Mouse (Mus musculus) limb, embryonic 15.5 days (tissue): ENCODE measurements around the gene Med13l. TPM values are rescaled to one million over a fixed set of nuclear protein-coding genes. Genes with fewer than 3 reads are reported as not detected.

ENCODE experiments used
- ATAC-seq: fragments of 200-750 bp; cut with Nextera tagmentation; 2 replicates; pipeline ENCODE4 v1.8.0; 2017; ENCODE audit warnings: low read depth, moderate TSS enrichment; ENCODE audit not compliant: insufficient number of reproducible peaks, low FRiP score, low TSS enrichment
- H3K27ac ChIP-seq: fragments of 300-500 bp; sonication (generic); 2 replicates; pipeline ENCODE4 v1.5.1; 2015; ENCODE audit warnings: moderate library complexity, mild to moderate bottlenecking, inconsistent platforms
- H3K27me3 ChIP-seq: fragments of 300-500 bp; sonication (generic); 2 replicates; pipeline ENCODE4 v1.6.1; 2015; ENCODE audit warnings: inconsistent platforms
- H3K36me3 ChIP-seq: fragments of 300-500 bp; sonication (generic); 2 replicates; pipeline ENCODE4 v1.6.1; 2015; ENCODE audit warnings: inconsistent platforms
- H3K4me1 ChIP-seq: fragments of 300-500 bp; sonication (generic); 2 replicates; pipeline ENCODE4 v1.6.1; 2015; ENCODE audit warnings: inconsistent platforms
- H3K4me2 ChIP-seq: fragments of 300-500 bp; sonication (generic); 2 replicates; pipeline ENCODE4 v1.6.1; 2015; ENCODE audit warnings: mild to moderate bottlenecking, inconsistent platforms
- H3K4me3 ChIP-seq: fragments of 300-500 bp; sonication (generic); 2 replicates; pipeline ENCODE4 v1.5.1; 2015; ENCODE audit warnings: mild to moderate bottlenecking, inconsistent platforms
- H3K9ac ChIP-seq: fragments of 300-500 bp; sonication (generic); 2 replicates; pipeline ENCODE4 v1.6.1; 2015; ENCODE audit warnings: inconsistent platforms
- H3K9me3 ChIP-seq: fragments of 300-500 bp; sonication (generic); 2 replicates; pipeline ENCODE4 v1.6.1; 2016; ENCODE audit warnings: inconsistent platforms
- WGBS: fragments of 180-500 bp; shearing (Covaris S2); methylation state at CpG from one replicate; pipeline ENCODE4 v1.1.7; 2015; 5-methylcytosine and 5-hydroxymethylcytosine counted together
- polyA plus RNA-seq: library from polyadenylated mRNA; unstranded; fragments of >200 nt; fragmentation: Nextera tagmentation; extraction: Ambion mirVana; gene quantifications from 2 replicates; pipeline ENCODE4 v1.2.1, GENCODE M21; 2015

The Med13l gene
- 14.3 and 16.5 TPM in 2 replicates for polyA plus RNA-seq

GRCm38 (mm10) chr5:118560385-118561085 lies at the start of gene Med13l:
Med13l (plus strand) TSS chr5:118560679.
- ATAC-seq, result peak; percentile 71
- H3K4me2 ChIP-seq, result peak within 1 kb of the TSS; percentile 76
- H3K36me3 ChIP-seq, result no peaks in the 10 kb centered on the region
- peak within 1 kb of the TSS; percentile 77 for H3K9ac ChIP-seq
- no peaks in the 10 kb centered on the region for H3K9me3 ChIP-seq
- H3K27ac ChIP-seq, result peak within 1 kb of the TSS; percentile 97
- H3K27me3 ChIP-seq, result no peaks in the 10 kb centered on the region
- under 1% methylated on average over 40 of the region's 120 CpGs for WGBS
- H3K4me1 ChIP-seq, result peaks cover 36% of the 10 kb centered on the region
- H3K4me3 ChIP-seq, result peak within 1 kb of the TSS; percentile 74

- Histone ChIP-seq H3K9ac (no peak overlapping the region), H3K4me1 (peaks cover 39% of the 10 kb centered on the region), H3K27me3 (no peaks in the 10 kb centered on the region), H3K4me3 (no peak overlapping the region), H3K9me3 (no peaks in the 10 kb centered on the region), H3K27ac (no peak overlapping the region), H3K36me3 (no peaks in the 10 kb centered on the region), H3K4me2 (no peak overlapping the region)
- 88% methylated on average over 4 of the region's 4 CpGs for WGBS
- ATAC-seq, result no peak
Observed at GRCm38 (mm10) chr5:118510969-118511368, 49.5 kb upstream of the Med13l start.

- Histone ChIP-seq H3K4me3 (no peak overlapping the region), H3K36me3 (no peaks in the 10 kb centered on the region), H3K4me2 (peak overlapping the region; percentile 50; the same call in 1 of the 2 replicates), H3K4me1 (peaks cover 52% of the 10 kb centered on the region), H3K9me3 (no peaks in the 10 kb centered on the region), H3K9ac (no peak overlapping the region), H3K27me3 (no peaks in the 10 kb centered on the region), H3K27ac (peak overlapping the region; percentile 92)
- 19% methylated on average over 1 of the region's 1 CpGs for WGBS
- ATAC-seq, result no peak
Observed at GRCm38 (mm10) chr5:118513005-118513404, 47.5 kb upstream of the Med13l start.

GRCm38 (mm10) chr5:118513629-118514526 lies 46.6 kb upstream of the Med13l start:
- Histone ChIP-seq H3K9me3 (no peaks in the 10 kb centered on the region), H3K27ac (peak overlapping the region; percentile 92), H3K4me3 (peak overlapping the region; percentile 36), H3K4me1 (peaks cover 58% of the 10 kb centered on the region), H3K9ac (0 out of 2 replicates have a peak overlapping the region, but pooled peaks have one; percentile 3), H3K4me2 (peak overlapping the region; percentile 50), H3K27me3 (no peaks in the 10 kb centered on the region), H3K36me3 (no peaks in the 10 kb centered on the region)
- under 1% methylated on average over 43 of the region's 43 CpGs for WGBS
- ATAC-seq, result peak; percentile 58; the same call in 1 of the 2 replicates

GRCm38 (mm10) chr5:118514527-118514831 lies 46.0 kb upstream of the Med13l start:
- peaks cover 58% of the 10 kb centered on the region for H3K4me1 ChIP-seq

GRCm38 (mm10) chr5:118514842-118515241 lies 45.6 kb upstream of the Med13l start:
- Histone ChIP-seq H3K4me3 (peak overlapping the region; percentile 36), H3K4me1 (peaks cover 58% of the 10 kb centered on the region), H3K9ac (no peak overlapping the region), H3K9me3 (no peaks in the 10 kb centered on the region), H3K4me2 (peak overlapping the region; percentile 50), H3K27me3 (no peaks in the 10 kb centered on the region), H3K27ac (peak overlapping the region; percentile 92), H3K36me3 (no peaks in the 10 kb centered on the region)
- 22% methylated on average over 5 of the region's 5 CpGs for WGBS
- ATAC-seq, result no peak

More at GRCm38 (mm10) chr5:118514527-118514831, 46.0 kb upstream of the Med13l start:
- Histone ChIP-seq H3K27ac (peak overlapping the region; percentile 92), H3K4me2 (peak overlapping the region; percentile 50), H3K9me3 (no peaks in the 10 kb centered on the region), H3K9ac (0 out of 2 replicates have a peak overlapping the region, but pooled peaks have one; percentile 3), H3K4me3 (peak overlapping the region; percentile 36), H3K27me3 (no peaks in the 10 kb centered on the region), H3K36me3 (no peaks in the 10 kb centered on the region)
- ATAC-seq, result no peak
- WGBS, result 7% methylated on average over 9 of the region's 9 CpGs

GRCm38 (mm10) chr5:118515280-118515721 lies 45.2 kb upstream of the Med13l start:
- Histone ChIP-seq H3K27me3 (no peaks in the 10 kb centered on the region), H3K9me3 (no peaks in the 10 kb centered on the region), H3K4me1 (peaks cover 58% of the 10 kb centered on the region), H3K4me2 (peak overlapping the region; percentile 50), H3K9ac (no peak overlapping the region), H3K4me3 (peak overlapping the region; percentile 36; the same call in 1 of the 2 replicates), H3K36me3 (no peaks in the 10 kb centered on the region), H3K27ac (peak overlapping the region; percentile 92)
- ATAC-seq, result peak; percentile 70
- 4% methylated on average over 11 of the region's 11 CpGs for WGBS

GRCm38 (mm10) chr5:118516066-118516465 lies 44.4 kb upstream of the Med13l start:
- H3K36me3 ChIP-seq, result no peaks in the 10 kb centered on the region
- peaks cover 58% of the 10 kb centered on the region for H3K4me1 ChIP-seq
- WGBS, result 69% methylated on average over 6 of the region's 6 CpGs
- no peaks in the 10 kb centered on the region for H3K9me3 ChIP-seq
- no peak overlapping the region for H3K9ac ChIP-seq
- peak overlapping the region; percentile 92 for H3K27ac ChIP-seq
- no peaks in the 10 kb centered on the region for H3K27me3 ChIP-seq
- H3K4me2 ChIP-seq, result no peak overlapping the region
- no peak for ATAC-seq
- H3K4me3 ChIP-seq, result no peak overlapping the region

- no peaks in the 10 kb centered on the region for H3K9me3 ChIP-seq
- no peak for ATAC-seq
- H3K4me1 ChIP-seq, result peaks cover 58% of the 10 kb centered on the region
- peak overlapping the region; percentile 92 for H3K27ac ChIP-seq
- no peaks in the 10 kb centered on the region for H3K27me3 ChIP-seq
- H3K36me3 ChIP-seq, result no peaks in the 10 kb centered on the region
- no peak overlapping the region for H3K4me2 ChIP-seq
- H3K4me3 ChIP-seq, result no peak overlapping the region
- WGBS, result 31% methylated on average over 6 of the region's 6 CpGs
- H3K9ac ChIP-seq, result no peak overlapping the region
Observed at GRCm38 (mm10) chr5:118516470-118516869, 44.0 kb upstream of the Med13l start.

- ATAC-seq, result no peak
- Histone ChIP-seq H3K4me2 (no peak overlapping the region), H3K36me3 (no peaks in the 10 kb centered on the region), H3K27me3 (no peaks in the 10 kb centered on the region), H3K9me3 (no peaks in the 10 kb centered on the region), H3K9ac (no peak overlapping the region), H3K4me3 (no peak overlapping the region), H3K27ac (no peak overlapping the region), H3K4me1 (peaks cover 31% of the 10 kb centered on the region)
- WGBS, result 75% methylated on average over 3 of the region's 3 CpGs
Observed at GRCm38 (mm10) chr5:118520457-118520856, 40.0 kb upstream of the Med13l start.

GRCm38 (mm10) chr5:118524400-118524799 lies 36.1 kb upstream of the Med13l start:
- Histone ChIP-seq H3K9me3 (no peaks in the 10 kb centered on the region), H3K4me2 (no peak overlapping the region), H3K4me1 (peaks cover 24% of the 10 kb centered on the region), H3K27me3 (no peaks in the 10 kb centered on the region; the same call in 1 of the 2 replicates), H3K9ac (no peak overlapping the region), H3K36me3 (no peaks in the 10 kb centered on the region), H3K4me3 (no peak overlapping the region), H3K27ac (no peak overlapping the region)
- no peak for ATAC-seq
- 43% methylated on average over 7 of the region's 7 CpGs for WGBS

GRCm38 (mm10) chr5:118525634-118526033 lies 34.8 kb upstream of the Med13l start:
- no peak for ATAC-seq
- Histone ChIP-seq H3K9ac (no peak overlapping the region), H3K36me3 (no peaks in the 10 kb centered on the region), H3K27ac (no peak overlapping the region), H3K4me3 (no peak overlapping the region), H3K4me2 (no peak overlapping the region), H3K27me3 (no peaks in the 10 kb centered on the region; the same call in 1 of the 2 replicates), H3K9me3 (no peaks in the 10 kb centered on the region), H3K4me1 (peaks cover 26% of the 10 kb centered on the region)
- 59% methylated on average over 6 of the region's 6 CpGs for WGBS
